Mouse (Mus musculus): ENCODE measurements at regions not wholly inside any gene's neighbourhood (a gene's known extent, or its start where the extent isn't known, plus 50 kb on each side); places are given as distances from the start of the nearest gene placed in this dataset.

DNA sequence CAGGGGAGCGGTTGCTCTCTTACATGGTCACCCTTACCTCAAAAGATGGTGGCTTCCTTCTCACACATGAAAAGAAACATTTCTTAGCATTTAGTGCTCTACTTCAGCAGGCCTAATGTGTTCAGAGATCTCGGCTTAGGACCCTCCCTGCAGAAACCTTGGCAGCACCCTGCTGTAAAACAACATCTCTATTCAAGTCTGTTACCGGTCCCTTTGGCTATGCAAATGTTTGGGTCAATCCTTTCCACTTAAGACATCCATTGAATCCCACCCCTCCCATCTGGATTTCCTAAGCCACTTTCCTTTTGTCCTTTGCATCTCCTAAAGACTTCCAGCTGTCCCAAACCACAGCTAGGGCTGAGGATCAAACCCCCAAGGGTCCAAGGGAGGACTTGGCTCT lies 294.2 kb downstream of the Gm11011 start:
- H3K9me3 ChIP-seq (ENCODE audit: low read length), result no peaks in the 10 kb centered on the region
- TF ChIP-seq CTCF (IDR thresholded peaks at IDR 0.05; ENCODE audit: low read depth), result no peak
- DNase-seq (ENCODE audit: low spot score), result no peak
- no peaks in the 10 kb centered on the region for H3K36me3 ChIP-seq (ENCODE audit: insufficient read depth, low read length)
- peaks cover 10% of the 10 kb centered on the region; the same call in 1 of the 2 replicates for H3K4me1 ChIP-seq (ENCODE audit: insufficient read depth, low read length)
- no peak overlapping the region for H3K4me2 ChIP-seq (ENCODE audit: low read depth, low read length)
- H3K4me3 ChIP-seq (ENCODE audit: low read length), result no peak overlapping the region
- no peak overlapping the region for H3K27ac ChIP-seq
- no peak overlapping the region for H3K9ac ChIP-seq (replicated peaks; ENCODE audit: low read length)
- no peaks in the 10 kb centered on the region for H3K27me3 ChIP-seq (ENCODE audit: insufficient read depth, low read length)
- no peak for ATAC-seq
- 27% methylated on average over 3 of the region's 3 CpGs for WGBS

DNA sequence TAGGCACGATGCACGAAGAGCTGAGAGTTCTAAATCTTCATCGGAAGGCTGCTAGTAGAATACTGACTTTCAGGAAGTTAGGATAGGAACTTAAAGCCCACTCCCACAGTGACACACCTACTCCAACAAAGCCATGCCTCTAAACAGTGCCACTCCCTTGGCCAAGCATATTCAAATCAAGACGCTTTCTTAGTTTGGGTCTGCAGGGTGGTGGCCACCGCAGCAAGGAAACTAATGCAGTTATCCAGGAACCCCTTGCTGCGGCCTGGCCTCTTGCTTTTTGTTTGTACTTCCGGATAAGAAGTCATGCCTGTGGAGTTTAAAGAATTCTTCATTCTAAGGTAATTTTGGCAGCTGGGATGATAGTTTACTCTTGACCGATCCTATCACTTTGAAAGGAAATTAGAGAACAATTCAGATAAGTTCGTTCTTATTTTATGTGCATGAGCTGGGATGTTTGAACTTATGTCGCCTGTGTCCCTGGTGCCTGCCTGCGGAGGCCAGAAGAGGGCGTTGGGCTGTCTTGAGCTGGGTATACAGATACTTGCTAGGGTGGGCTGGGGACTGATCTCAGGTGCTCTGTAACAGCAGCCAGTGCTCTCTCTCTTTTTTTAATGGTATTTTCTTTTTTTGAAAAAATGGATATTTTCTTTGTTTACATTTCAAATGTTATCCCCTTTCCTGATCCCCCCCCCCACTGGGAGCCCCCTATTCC lies 298.5 kb downstream of the Gm11011 start:
- TF ChIP-seq CTCF (IDR thresholded peaks at IDR 0.05; ENCODE audit: low read depth), result no peak
- no peak overlapping the region for H3K27ac ChIP-seq
- WGBS, result 90% methylated on average over 12 of the region's 12 CpGs
- no peak overlapping the region for H3K9ac ChIP-seq (replicated peaks; ENCODE audit: low read length)
- H3K4me3 ChIP-seq (ENCODE audit: low read length), result no peak overlapping the region
- no peak for DNase-seq (ENCODE audit: low spot score)
- H3K36me3 ChIP-seq (ENCODE audit: insufficient read depth, low read length), result no peaks in the 10 kb centered on the region
- H3K9me3 ChIP-seq (ENCODE audit: low read length), result no peaks in the 10 kb centered on the region
- no peak overlapping the region for H3K4me2 ChIP-seq (ENCODE audit: low read depth, low read length)
- ATAC-seq, result no peak
- no peaks in the 10 kb centered on the region for H3K4me1 ChIP-seq (ENCODE audit: insufficient read depth, low read length)
- H3K27me3 ChIP-seq (ENCODE audit: insufficient read depth, low read length), result no peaks in the 10 kb centered on the region

GRCm38 (mm10) chr2:169286701-169287100 lies 300.8 kb downstream of the Gm11011 start:
- TF ChIP-seq CTCF (IDR thresholded peaks at IDR 0.05; ENCODE audit: low read depth), result no peak
- Histone ChIP-seq H3K4me2 (ENCODE audit: low read depth, low read length) (no peak overlapping the region), H3K36me3 (ENCODE audit: insufficient read depth, low read length) (no peaks in the 10 kb centered on the region), H3K27me3 (ENCODE audit: insufficient read depth, low read length) (no peaks in the 10 kb centered on the region), H3K27ac (no peak overlapping the region), H3K9ac (replicated peaks; ENCODE audit: low read length) (no peak overlapping the region), H3K4me1 (ENCODE audit: insufficient read depth, low read length) (no peaks in the 10 kb centered on the region), H3K9me3 (ENCODE audit: low read length) (no peaks in the 10 kb centered on the region), H3K4me3 (ENCODE audit: low read length) (no peak overlapping the region)
- WGBS, result 86% methylated on average over 7 of the region's 7 CpGs
- DNase-seq (ENCODE audit: low spot score), result no peak
- no peak for ATAC-seq

GRCm38 (mm10) chr2:169282508-169283117 lies 304.9 kb downstream of the Gm11011 start:
- H3K9ac ChIP-seq (replicated peaks; ENCODE audit: low read length), result no peak overlapping the region
- H3K36me3 ChIP-seq (ENCODE audit: insufficient read depth, low read length), result no peaks in the 10 kb centered on the region
- H3K4me1 ChIP-seq (ENCODE audit: insufficient read depth, low read length), result no peaks in the 10 kb centered on the region
- H3K27ac ChIP-seq, result no peak overlapping the region
- TF ChIP-seq CTCF (IDR thresholded peaks at IDR 0.05; ENCODE audit: low read depth), result no peak
- WGBS, result 59% methylated on average over 13 of the region's 13 CpGs
- no peak overlapping the region for H3K4me2 ChIP-seq (ENCODE audit: low read depth, low read length)
- ATAC-seq, result no peak
- no peaks in the 10 kb centered on the region for H3K27me3 ChIP-seq (ENCODE audit: insufficient read depth, low read length)
- H3K4me3 ChIP-seq (ENCODE audit: low read length), result no peak overlapping the region
- 0 out of 2 replicates have a peak, but pooled peaks cover 3% of the 10 kb centered on the region for H3K9me3 ChIP-seq (ENCODE audit: low read length)
- DNase-seq (ENCODE audit: low spot score), result no peak

DNA sequence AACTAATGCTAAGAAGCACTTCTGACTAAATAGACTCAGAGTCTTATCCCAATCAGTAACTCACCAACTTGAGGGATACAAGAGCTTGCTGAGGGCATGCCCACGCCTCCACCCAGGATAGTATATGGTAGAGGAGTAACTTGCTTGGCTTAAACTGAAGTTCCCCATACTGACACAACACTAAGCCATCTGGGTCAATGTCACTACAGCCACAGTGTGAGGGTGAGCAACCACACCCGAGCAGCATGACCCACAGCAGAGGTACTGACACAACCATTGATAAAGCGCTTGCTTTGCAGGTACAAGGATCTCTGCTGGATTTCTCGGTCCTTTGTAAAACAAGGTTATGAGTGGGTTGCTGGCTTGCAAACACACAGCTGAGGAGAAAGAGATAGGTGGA lies 312.2 kb downstream of the Gm11011 start:
- Histone ChIP-seq H3K9me3 (ENCODE audit: low read length) (0 out of 2 replicates have a peak, but pooled peaks cover 3% of the 10 kb centered on the region), H3K4me2 (ENCODE audit: low read depth, low read length) (no peak overlapping the region), H3K36me3 (ENCODE audit: insufficient read depth, low read length) (no peaks in the 10 kb centered on the region), H3K27me3 (ENCODE audit: insufficient read depth, low read length) (no peaks in the 10 kb centered on the region), H3K27ac (no peak overlapping the region), H3K4me1 (ENCODE audit: insufficient read depth, low read length) (no peaks in the 10 kb centered on the region; the same call in 1 of the 2 replicates), H3K9ac (replicated peaks; ENCODE audit: low read length) (no peak overlapping the region), H3K4me3 (ENCODE audit: low read length) (no peak overlapping the region)
- DNase-seq (ENCODE audit: low spot score), result no peak
- TF ChIP-seq CTCF (IDR thresholded peaks at IDR 0.05; ENCODE audit: low read depth), result no peak
- WGBS, result 92% methylated on average over 4 of the region's 4 CpGs
- ATAC-seq, result no peak

- H3K27ac ChIP-seq, result no peak overlapping the region
- no peak overlapping the region for H3K9ac ChIP-seq (replicated peaks; ENCODE audit: low read length)
- TF ChIP-seq CTCF (IDR thresholded peaks at IDR 0.05; ENCODE audit: low read depth), result no peak
- DNase-seq (ENCODE audit: low spot score) (no peak), ATAC-seq (no peak)
- H3K4me3 ChIP-seq (ENCODE audit: low read length), result no peak overlapping the region
- no peaks in the 10 kb centered on the region for H3K27me3 ChIP-seq (ENCODE audit: insufficient read depth, low read length)
- 0 out of 2 replicates have a peak, but pooled peaks cover 2% of the 10 kb centered on the region for H3K9me3 ChIP-seq (ENCODE audit: low read length)
- no peak overlapping the region for H3K4me2 ChIP-seq (ENCODE audit: low read depth, low read length)
- no peaks in the 10 kb centered on the region; the same call in 1 of the 2 replicates for H3K4me1 ChIP-seq (ENCODE audit: insufficient read depth, low read length)
- no peaks in the 10 kb centered on the region for H3K36me3 ChIP-seq (ENCODE audit: insufficient read depth, low read length)
- 48% methylated on average over 1 of the region's 1 CpGs for WGBS
Measured at GRCm38 (mm10) chr2:169274101-169274500, 313.4 kb downstream of the Gm11011 start.

DNA sequence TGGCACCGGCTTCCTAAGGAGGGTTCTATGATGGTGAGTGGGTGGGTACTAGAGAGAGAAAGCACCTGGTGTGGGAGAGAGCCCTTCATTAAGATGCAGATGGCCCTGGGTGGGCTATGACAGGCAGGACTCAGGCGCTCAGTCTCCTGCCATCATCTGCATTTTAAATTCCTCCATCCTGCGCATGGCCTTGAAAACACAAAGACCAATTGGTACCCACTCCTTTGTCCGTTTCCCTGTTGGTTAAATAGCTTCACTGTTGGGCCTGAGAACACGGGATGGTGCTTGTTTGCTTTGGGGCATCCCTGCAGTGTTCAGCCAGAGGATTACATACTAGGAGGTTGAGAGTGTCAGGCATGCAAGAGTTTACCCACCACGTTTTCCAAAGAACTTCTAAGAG lies 314.9 kb downstream of the Gm11011 start:
- Histone ChIP-seq H3K9me3 (ENCODE audit: low read length) (no peaks in the 10 kb centered on the region), H3K36me3 (ENCODE audit: insufficient read depth, low read length) (no peaks in the 10 kb centered on the region), H3K4me3 (ENCODE audit: low read length) (no peak overlapping the region), H3K27ac (no peak overlapping the region), H3K9ac (replicated peaks; ENCODE audit: low read length) (no peak overlapping the region), H3K4me1 (ENCODE audit: insufficient read depth, low read length) (no peaks in the 10 kb centered on the region; the same call in 1 of the 2 replicates), H3K27me3 (ENCODE audit: insufficient read depth, low read length) (no peaks in the 10 kb centered on the region), H3K4me2 (ENCODE audit: low read depth, low read length) (no peak overlapping the region)
- ATAC-seq, result peak; percentile 27; the same call in 1 of the 2 replicates
- no peak for TF ChIP-seq CTCF (IDR thresholded peaks at IDR 0.05; ENCODE audit: low read depth)
- no peak for DNase-seq (ENCODE audit: low spot score)
- 25% methylated on average over 6 of the region's 6 CpGs for WGBS

Measured in hindbrain, postnatal 0 days (tissue).